Mouse (Mus musculus) ES-E14 (cell line): ENCODE measurements around the gene Myo5a.

ENCODE experiments used
- CHD2 ChIP-seq: IDR thresholded peaks from 2 replicates; pipeline ENCODE4 v1.6.1; 2014; ENCODE audit warnings: mild to moderate bottlenecking, low read depth, low read length, inconsistent platforms
- HCFC1 ChIP-seq: IDR thresholded peaks from 2 replicates; pipeline ENCODE4 v1.6.1; 2012; ENCODE audit warnings: low read length, inconsistent platforms, borderline replicate concordance; ENCODE audit not compliant: insufficient read depth
- MAFK ChIP-seq: IDR thresholded peaks from 2 replicates; pipeline ENCODE4 v1.6.1; 2014; ENCODE audit warnings: mild to moderate bottlenecking, low read depth, low read length, inconsistent platforms; ENCODE audit not compliant: insufficient read depth
- ZC3H11A ChIP-seq: IDR thresholded peaks from 2 replicates; pipeline ENCODE4 v1.6.1; 2012; ENCODE audit warnings: low read depth, mild to moderate bottlenecking, inconsistent platforms, low read length, borderline replicate concordance
- ZNF384 ChIP-seq: IDR thresholded peaks from 2 replicates; pipeline ENCODE4 v1.6.1; 2012; ENCODE audit warnings: low read depth, low read length, inconsistent platforms

DNA sequence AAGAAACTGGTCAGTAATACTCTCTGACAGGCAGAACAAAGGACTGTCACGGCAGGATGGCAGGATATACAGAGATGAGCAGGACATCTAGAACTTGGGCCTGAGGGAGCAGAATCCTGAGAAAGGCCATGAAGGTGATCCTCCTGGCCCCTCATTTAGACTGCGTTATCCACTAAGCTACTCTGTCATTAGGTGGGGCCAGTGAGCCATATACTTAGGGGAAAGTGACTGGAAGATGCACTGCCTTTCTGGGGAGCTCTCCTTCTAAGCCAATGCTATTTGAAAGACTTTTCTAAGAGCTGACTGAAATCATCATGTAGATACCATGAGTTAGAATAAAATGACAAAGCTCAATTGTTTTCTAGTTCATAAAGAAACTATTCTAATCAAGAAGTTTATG lies 139.5 kb downstream of the Myo5a start:
- TF ChIP-seq MAFK (no peak), ZNF384 (no peak), ZC3H11A (no peak), HCFC1 (no peak), CHD2 (no peak)
